Mouse (Mus musculus): ENCODE measurements at regions not wholly inside any gene's neighbourhood (a gene's known extent, or its start where the extent isn't known, plus 50 kb on each side); places are given as distances from the start of the nearest gene placed in this dataset.

DNA sequence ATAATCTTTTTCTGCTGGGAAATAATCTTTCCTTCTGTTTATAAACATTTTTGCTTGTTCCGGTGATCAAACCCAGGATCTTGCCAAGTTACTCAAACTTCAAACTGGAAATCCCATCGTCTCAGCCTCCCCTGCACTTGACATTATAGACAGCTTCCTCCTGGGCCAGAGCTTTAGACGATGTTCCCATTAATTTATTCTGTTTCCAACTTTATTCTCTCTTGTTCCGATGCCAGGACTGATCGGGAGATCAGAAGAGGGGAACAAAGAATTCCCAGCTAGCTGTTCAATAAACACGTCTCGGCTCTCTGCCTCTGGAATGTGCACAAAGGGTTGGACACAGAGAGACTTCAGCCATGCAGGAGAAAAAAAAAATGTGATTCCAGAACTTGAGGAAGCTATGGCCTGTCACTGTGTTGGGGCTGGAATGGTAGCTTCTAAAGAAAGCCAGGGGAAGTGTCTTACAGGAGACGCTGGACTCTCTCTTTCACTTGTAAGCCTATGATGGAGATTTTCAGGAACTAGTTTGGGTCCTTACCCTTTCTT lies 281.5 kb upstream of the Hs6st1 start:
- DNase-seq = no peak

DNA sequence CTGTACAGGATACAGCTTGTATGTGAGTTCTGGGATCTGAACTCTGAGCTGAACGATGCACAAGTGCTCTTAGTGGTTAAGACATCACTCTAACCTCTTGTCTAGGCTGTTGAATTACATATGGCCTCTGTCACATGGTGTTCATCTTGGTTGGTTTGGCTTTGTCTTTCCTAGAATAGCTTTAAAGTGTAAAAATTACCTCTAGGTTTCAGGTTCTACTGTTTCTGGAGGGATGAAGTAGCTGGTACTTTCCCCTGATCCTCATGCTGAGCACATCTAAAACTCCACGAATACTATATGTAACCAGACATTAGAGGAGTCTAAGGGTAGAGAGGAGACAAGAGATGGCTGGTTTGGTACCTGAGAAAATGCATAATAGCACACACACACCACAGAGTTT lies 271.1 kb upstream of the Hs6st1 start:
- no peak for DNase-seq

- no peak for DNase-seq
Observed at GRCm38 (mm10) chr1:35797526-35797925, 270.7 kb upstream of the Hs6st1 start.

DNA sequence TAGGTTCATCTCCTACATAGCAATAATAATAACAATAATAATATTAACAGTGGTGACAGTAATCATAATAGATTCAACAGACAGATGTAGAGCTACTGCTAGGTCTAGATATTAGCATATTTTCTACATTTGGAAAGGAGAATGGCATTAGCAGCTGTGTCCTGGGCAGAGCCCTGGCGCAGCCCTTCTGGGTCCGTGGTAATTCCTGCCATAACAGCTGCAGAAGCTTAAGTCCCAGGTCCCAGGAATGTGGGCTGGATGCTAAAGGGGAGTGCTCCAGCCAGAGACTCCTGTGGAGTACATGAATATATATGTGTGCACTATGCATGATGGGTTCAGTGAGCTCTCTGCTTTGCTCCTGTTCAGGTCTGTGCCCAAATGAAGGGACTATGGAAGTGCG lies 262.7 kb upstream of the Hs6st1 start:
- no peak for DNase-seq

DNA sequence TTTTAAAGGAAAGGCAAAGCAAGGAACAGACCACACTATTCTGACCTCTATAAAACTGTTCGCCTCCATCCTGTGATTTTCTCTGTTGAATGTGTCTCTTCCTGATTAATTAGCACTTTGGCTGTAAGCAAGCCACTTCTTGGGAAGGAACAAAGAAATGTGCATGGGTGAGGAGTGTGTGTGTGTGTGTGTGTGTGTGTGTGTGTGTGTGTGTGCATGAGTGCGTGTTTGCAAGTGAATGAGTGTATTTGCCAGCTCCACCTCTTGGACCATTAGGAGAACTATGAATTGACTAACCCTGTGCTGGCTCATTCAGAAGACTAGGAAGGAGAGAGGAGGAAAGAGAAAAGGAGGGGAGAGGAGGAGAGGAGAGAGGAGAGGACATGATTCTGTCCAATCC lies 261.9 kb upstream of the Hs6st1 start:
- DNase-seq = no peak

GRCm38 (mm10) chr1:35806731-35807130 lies 261.5 kb upstream of the Hs6st1 start:
- peak; percentile 26 for DNase-seq

- DNase-seq = peak; percentile 2
Observed at GRCm38 (mm10) chr1:35808894-35809293, 259.3 kb upstream of the Hs6st1 start.

GRCm38 (mm10) chr1:35809341-35809740 lies 258.9 kb upstream of the Hs6st1 start:
- DNase-seq = no peak

GRCm38 (mm10) chr1:35810571-35811342 lies 257.4 kb upstream of the Hs6st1 start:
- DNase-seq = no peak

DNA sequence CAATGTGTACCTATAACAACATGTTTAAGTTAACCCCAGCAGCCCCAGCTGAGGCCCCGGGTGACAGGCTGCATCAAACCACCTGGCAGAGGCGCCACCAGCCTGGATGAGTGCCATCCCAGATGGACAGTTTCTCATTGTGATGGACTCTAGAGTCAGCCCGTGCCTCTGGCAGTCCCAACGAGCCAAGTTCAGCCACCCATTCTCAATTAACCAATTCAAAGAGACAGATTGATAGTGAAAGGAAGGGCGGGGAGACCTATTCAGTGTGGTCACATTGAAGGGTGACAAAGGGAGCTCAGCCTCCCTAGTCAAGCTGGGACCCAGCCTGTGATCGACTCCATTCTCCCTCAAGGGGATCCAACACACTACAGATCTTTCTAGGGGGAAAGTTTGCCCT lies 256.8 kb upstream of the Hs6st1 start:
- DNase-seq = no peak

- DNase-seq = no peak
Observed at GRCm38 (mm10) chr1:35811795-35812194, 256.4 kb upstream of the Hs6st1 start.

GRCm38 (mm10) chr1:35813625-35814024 lies 254.6 kb upstream of the Hs6st1 start:
- no peak for DNase-seq

GRCm38 (mm10) chr1:35814207-35814606 lies 254.0 kb upstream of the Hs6st1 start:
- no peak for DNase-seq

GRCm38 (mm10) chr1:35814751-35815150 lies 253.4 kb upstream of the Hs6st1 start:
- no peak for DNase-seq

GRCm38 (mm10) chr1:35821791-35822190 lies 246.4 kb upstream of the Hs6st1 start:
- no peak for DNase-seq

- no peak for DNase-seq
Observed at GRCm38 (mm10) chr1:35822376-35823202, 245.6 kb upstream of the Hs6st1 start.

DNA sequence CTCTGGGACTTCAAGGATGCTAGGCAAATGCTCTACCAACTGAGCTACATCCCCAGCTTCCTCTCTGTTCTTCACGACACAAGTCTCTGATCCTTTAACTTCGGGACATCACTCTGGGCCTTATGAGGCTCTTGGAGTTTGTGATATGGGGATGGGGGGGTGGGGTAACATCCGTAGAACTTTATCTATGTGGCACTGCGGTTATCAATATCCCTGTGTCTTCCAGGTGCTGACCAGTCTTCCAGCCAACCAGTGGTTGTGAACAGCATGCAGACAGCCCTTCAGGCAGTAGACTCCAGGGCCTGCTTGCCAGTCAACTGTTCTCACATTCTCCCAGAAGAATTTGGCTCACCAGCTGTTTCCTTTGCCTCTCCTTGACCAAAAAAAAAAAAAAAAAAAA lies 244.7 kb upstream of the Hs6st1 start:
- DNase-seq = no peak

- DNase-seq = peak; percentile 4
Observed at GRCm38 (mm10) chr1:35823981-35824880, 244.0 kb upstream of the Hs6st1 start.

DNA sequence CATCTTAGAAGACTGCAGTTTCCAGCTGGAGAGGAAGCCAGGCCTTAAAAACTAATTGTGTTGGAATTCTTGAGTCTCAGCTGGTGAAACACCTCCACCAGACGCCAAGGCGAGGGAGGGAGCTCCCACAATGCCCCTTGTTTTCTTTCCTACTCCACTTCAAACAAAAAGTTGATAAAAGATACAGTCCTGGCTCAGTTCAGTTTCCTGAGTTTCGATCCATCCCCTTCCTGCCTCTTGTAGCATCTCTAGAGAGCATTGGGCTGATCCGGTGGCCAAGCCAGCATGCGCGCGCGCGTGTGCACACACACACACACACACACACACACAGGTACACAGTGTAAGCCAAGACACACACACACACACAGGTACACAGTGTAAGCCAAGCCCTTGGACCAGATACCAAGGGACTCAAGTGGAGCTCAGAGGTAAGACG lies 242.7 kb upstream of the Hs6st1 start:
- DNase-seq = peak; percentile 2

- DNase-seq = no peak
Observed at GRCm38 (mm10) chr1:35826575-35827114, 241.6 kb upstream of the Hs6st1 start.

GRCm38 (mm10) chr1:35827471-35827870 lies 240.7 kb upstream of the Hs6st1 start:
- DNase-seq = no peak

DNA sequence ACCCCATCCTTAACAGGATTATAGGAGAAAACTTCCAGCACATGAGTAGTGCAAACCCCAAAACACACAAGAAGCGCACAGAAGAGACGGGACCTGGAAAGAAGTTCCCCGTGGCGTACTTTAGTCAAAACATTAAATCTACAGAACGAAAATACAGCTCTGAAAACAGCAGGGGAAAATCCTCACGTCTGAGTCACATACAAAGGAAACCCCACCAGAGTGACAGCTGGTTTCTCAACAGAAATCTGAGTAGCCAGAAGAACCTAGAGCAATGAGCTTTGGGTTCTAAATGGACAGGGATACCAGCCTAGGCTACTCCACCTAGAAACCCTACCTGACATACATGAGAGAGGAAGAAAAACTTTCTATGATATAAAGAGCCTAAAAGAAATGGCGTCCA lies 234.0 kb upstream of the Hs6st1 start:
- DNase-seq = no peak

All from gastrocnemius, postnatal 10 days (tissue).